Mouse (Mus musculus) midbrain, embryonic 11.5 days (tissue): ENCODE results near the gene Pgm1. TPM values are rescaled to one million over a fixed set of nuclear protein-coding genes. Genes with fewer than 3 reads are reported as not detected.

ENCODE experiments used
- ATAC-seq: fragments of 200-750 bp; cut with Nextera tagmentation; 2 replicates; pipeline ENCODE4 v1.8.0; 2017; ENCODE audit warnings: moderate TSS enrichment, moderate library complexity; ENCODE audit not compliant: low FRiP score
- DNase-seq: peaks from one replicate; pipeline ENCODE4 v3.0.0; 2015; ENCODE audit warnings: low spot score; ENCODE audit errors: missing footprints
- H3K27ac ChIP-seq: fragments of 300-500 bp; sonication (generic); 2 replicates; pipeline ENCODE4 v1.5.1; 2014; ENCODE audit warnings: low read depth, low read length
- H3K27me3 ChIP-seq: fragments of 300-500 bp; sonication (generic); 2 replicates; pipeline ENCODE4 v1.6.1; 2014; ENCODE audit warnings: mild to moderate bottlenecking, low read length, moderate library complexity, mixed read lengths; ENCODE audit not compliant: control insufficient read depth, insufficient read depth
- H3K36me3 ChIP-seq: fragments of 300-500 bp; sonication (generic); 2 replicates; pipeline ENCODE4 v1.6.1; 2014; ENCODE audit warnings: mild to moderate bottlenecking, low read length, moderate library complexity, mixed read lengths; ENCODE audit not compliant: control insufficient read depth, insufficient read depth
- H3K4me1 ChIP-seq: fragments of 300-500 bp; sonication (generic); 2 replicates; pipeline ENCODE4 v1.6.1; 2014; ENCODE audit warnings: low read length; ENCODE audit not compliant: control insufficient read depth, insufficient read depth
- H3K4me2 ChIP-seq: fragments of 300-500 bp; sonication (generic); 2 replicates; pipeline ENCODE4 v1.6.1; 2014; ENCODE audit warnings: mild to moderate bottlenecking, moderate library complexity
- H3K4me3 ChIP-seq: fragments of 300-500 bp; sonication (generic); 2 replicates; pipeline ENCODE4 v1.5.1; 2014; ENCODE audit warnings: low read depth, low read length
- H3K9ac ChIP-seq: fragments of 300-500 bp; sonication (generic); 2 replicates; pipeline ENCODE4 v1.6.1; 2014; ENCODE audit warnings: low read length
- H3K9me3 ChIP-seq: fragments of 300-500 bp; sonication (generic); 2 replicates; pipeline ENCODE4 v1.6.1; 2016; ENCODE audit warnings: low read length; ENCODE audit not compliant: control insufficient read depth
- WGBS: fragments of 180-500 bp; shearing (Covaris S2); extraction: QIAGEN DNeasy Blood & Tissue Kit; methylation state at CpG from one replicate; pipeline ENCODE4 v1.1.7; 2014; 5-methylcytosine and 5-hydroxymethylcytosine counted together
- polyA plus RNA-seq: library from polyadenylated mRNA; unstranded; fragments of >200 nt; fragmentation: Nextera tagmentation; extraction: Ambion mirVana; gene quantifications from 2 replicates; pipeline ENCODE4 v1.2.1, GENCODE M21; 2014

The Pgm1 gene
- polyA plus RNA-seq, 1 experiment from 2014 or later: 46.7 TPM

GRCm38 (mm10) chr4:99970097-99970496 is 40.9 kb downstream of the Pgm1 start:
- DNase-seq (no peak), ATAC-seq (no peak)
- H3K4me3 ChIP-seq: no peak overlapping the region
- H3K27me3 ChIP-seq: no peaks in the 10 kb centered on the region
- H3K36me3 ChIP-seq: no peaks in the 10 kb centered on the region
- H3K4me2 ChIP-seq: no peak overlapping the region
- H3K9me3 ChIP-seq: no peaks in the 10 kb centered on the region
- no peak overlapping the region for H3K27ac ChIP-seq
- WGBS: 80% methylated on average over 4 of the region's 4 CpGs
- no peak overlapping the region for H3K9ac ChIP-seq
- H3K4me1 ChIP-seq: no peaks in the 10 kb centered on the region

GRCm38 (mm10) chr4:99972886-99973285 is 43.7 kb downstream of the Pgm1 start:
- Histone ChIP-seq H3K36me3 (no peaks in the 10 kb centered on the region), H3K27ac (no peak overlapping the region), H3K9ac (no peak overlapping the region), H3K4me1 (no peaks in the 10 kb centered on the region), H3K9me3 (no peaks in the 10 kb centered on the region), H3K4me3 (no peak overlapping the region), H3K4me2 (no peak overlapping the region), H3K27me3 (no peaks in the 10 kb centered on the region)
- 91% methylated on average over 6 of the region's 6 CpGs for WGBS
- ATAC-seq (no peak), DNase-seq (no peak)

GRCm38 (mm10) chr4:99973931-99974330 is 44.7 kb downstream of the Pgm1 start:
- ATAC-seq (no peak), DNase-seq (no peak)
- Histone ChIP-seq H3K27ac (no peak overlapping the region), H3K9me3 (no peaks in the 10 kb centered on the region), H3K9ac (no peak overlapping the region), H3K4me2 (no peak overlapping the region), H3K36me3 (no peaks in the 10 kb centered on the region), H3K4me1 (no peaks in the 10 kb centered on the region), H3K4me3 (no peak overlapping the region), H3K27me3 (no peaks in the 10 kb centered on the region)
- WGBS: 91% methylated on average over 1 of the region's 1 CpGs

GRCm38 (mm10) chr4:99974375-99974774 is 45.2 kb downstream of the Pgm1 start:
- no peaks in the 10 kb centered on the region for H3K9me3 ChIP-seq
- ATAC-seq: no peak
- 83% methylated on average over 5 of the region's 5 CpGs for WGBS
- no peak overlapping the region for H3K4me3 ChIP-seq
- H3K27ac ChIP-seq: no peak overlapping the region
- no peaks in the 10 kb centered on the region for H3K27me3 ChIP-seq
- DNase-seq: no peak
- no peak overlapping the region for H3K9ac ChIP-seq
- H3K36me3 ChIP-seq: no peaks in the 10 kb centered on the region
- H3K4me1 ChIP-seq: no peaks in the 10 kb centered on the region
- H3K4me2 ChIP-seq: no peak overlapping the region

- Histone ChIP-seq H3K36me3 (no peaks in the 10 kb centered on the region), H3K9me3 (no peaks in the 10 kb centered on the region), H3K9ac (no peak overlapping the region), H3K4me2 (no peak overlapping the region), H3K27me3 (no peaks in the 10 kb centered on the region), H3K4me3 (no peak overlapping the region), H3K4me1 (0 out of 2 replicates have a peak, but pooled peaks cover 2% of the 10 kb centered on the region), H3K27ac (no peak overlapping the region)
- no peak for ATAC-seq
- DNase-seq: no peak
- WGBS: 95% methylated on average over 5 of the region's 5 CpGs
These were observed 50.1 kb downstream of the Pgm1 start for GRCm38 (mm10) chr4:99979326-99979725.

- H3K27me3 ChIP-seq: no peaks in the 10 kb centered on the region
- H3K27ac ChIP-seq: no peak overlapping the region
- H3K4me3 ChIP-seq: no peak overlapping the region
- ATAC-seq (no peak), DNase-seq (no peak)
- no peaks in the 10 kb centered on the region for H3K9me3 ChIP-seq
- H3K9ac ChIP-seq: no peak overlapping the region
- no peak overlapping the region for H3K4me2 ChIP-seq
- H3K4me1 ChIP-seq: 0 out of 2 replicates have a peak, but pooled peaks cover 2% of the 10 kb centered on the region
- 72% methylated on average over 2 of the region's 2 CpGs for WGBS
- no peaks in the 10 kb centered on the region for H3K36me3 ChIP-seq
These were observed 52.0 kb downstream of the Pgm1 start for GRCm38 (mm10) chr4:99981216-99981615.

GRCm38 (mm10) chr4:99983652-99984368 is 54.6 kb downstream of the Pgm1 start:
- H3K9me3 ChIP-seq: no peaks in the 10 kb centered on the region
- DNase-seq (peak; percentile 82), ATAC-seq (0 out of 2 replicates have a peak, but pooled peaks have one; percentile 35)
- no peak overlapping the region for H3K4me3 ChIP-seq
- H3K4me2 ChIP-seq: no peak overlapping the region
- H3K27me3 ChIP-seq: no peaks in the 10 kb centered on the region
- no peak overlapping the region for H3K27ac ChIP-seq
- no peak overlapping the region for H3K9ac ChIP-seq
- H3K36me3 ChIP-seq: no peaks in the 10 kb centered on the region
- 72% methylated on average over 13 of the region's 13 CpGs for WGBS
- H3K4me1 ChIP-seq: 0 out of 2 replicates have a peak, but pooled peaks cover 2% of the 10 kb centered on the region

- ATAC-seq (no peak), DNase-seq (peak; percentile 66)
- Histone ChIP-seq H3K9me3 (no peaks in the 10 kb centered on the region), H3K27ac (no peak overlapping the region), H3K4me2 (no peak overlapping the region), H3K36me3 (no peaks in the 10 kb centered on the region), H3K4me1 (0 out of 2 replicates have a peak, but pooled peaks cover 2% of the 10 kb centered on the region), H3K4me3 (no peak overlapping the region), H3K27me3 (no peaks in the 10 kb centered on the region), H3K9ac (no peak overlapping the region)
- WGBS: 75% methylated on average over 7 of the region's 7 CpGs
These were observed 55.1 kb downstream of the Pgm1 start for GRCm38 (mm10) chr4:99984369-99984752.

GRCm38 (mm10) chr4:99985086-99985485 is 55.9 kb downstream of the Pgm1 start:
- Histone ChIP-seq H3K9ac (no peak overlapping the region), H3K4me2 (no peak overlapping the region), H3K27me3 (no peaks in the 10 kb centered on the region), H3K4me1 (0 out of 2 replicates have a peak, but pooled peaks cover 2% of the 10 kb centered on the region), H3K36me3 (no peaks in the 10 kb centered on the region), H3K9me3 (no peaks in the 10 kb centered on the region), H3K4me3 (no peak overlapping the region), H3K27ac (no peak overlapping the region)
- ATAC-seq: no peak
- WGBS: 84% methylated on average over 7 of the region's 7 CpGs
- DNase-seq: peak; percentile 72
